Mouse (Mus musculus) CH12.LX (cell line): ENCODE data around the gene Kxd1. TPM values are rescaled to one million over a fixed set of nuclear protein-coding genes. Genes with fewer than 3 reads are reported as not detected.

Source experiments
- DNase-seq: peaks from one replicate; pipeline ENCODE4 v3.0.0-alpha.2; 2013; ENCODE audit errors: extremely low read depth
- H3K27ac ChIP-seq: 2 replicates; pipeline ENCODE4 v1.5.1; 2012; ENCODE audit warnings: low read depth, mild to moderate bottlenecking, control low read depth, moderate library complexity; ENCODE audit not compliant: insufficient read depth
- H3K27me3 ChIP-seq: replicated peaks from 2 replicates; pipeline ENCODE3; 2012; ENCODE audit warnings: inconsistent platforms
- H3K36me3 ChIP-seq, 2 experiments: replicated peaks in 1 of 2; 2 replicates each; pipeline versions ENCODE3 to v1.6.1; 2012; ENCODE audit warnings: inconsistent platforms in 1 of 2, low read length in 1 of 2, mild to moderate bottlenecking in 1 of 2, mixed read lengths in 1 of 2, moderate library complexity in 1 of 2; ENCODE audit not compliant: control insufficient read depth in 1 of 2, insufficient read depth in 1 of 2
- H3K4me1 ChIP-seq, 2 experiments: 2 replicates each; pipeline ENCODE4 v1.6.1; 2012; ENCODE audit warnings: inconsistent platforms in 1 of 2, moderate library complexity in 1 of 2; ENCODE audit not compliant: insufficient read depth in 2 of 2, control insufficient read depth in 1 of 2
- H3K4me2 ChIP-seq: 2 replicates; pipeline ENCODE4 v1.6.1; 2012; ENCODE audit warnings: low read depth, mild to moderate bottlenecking, control low read depth; ENCODE audit not compliant: poor library complexity, insufficient read depth, severe bottlenecking
- H3K4me3 ChIP-seq, 3 experiments: fragments of 150-350 bp in 1 of 3; sonication (generic) in 1 of 3; replicated peaks in 1 of 3; 2 replicates each; pipeline versions ENCODE3 to v1.5.1; 2011 to 2012; ENCODE audit warnings: low read depth in 2 of 3, low read length in 2 of 3, mild to moderate bottlenecking in 2 of 3, moderate library complexity in 2 of 3, control low read depth in 1 of 3, improper control_type of control experiment in 1 of 3, inconsistent platforms in 1 of 3, mixed read lengths in 1 of 3; ENCODE audit not compliant: poor library complexity in 1 of 3
- H3K79me2 ChIP-seq: replicated peaks from 2 replicates; pipeline ENCODE4 v1.6.1; 2012; ENCODE audit warnings: mild to moderate bottlenecking, moderate library complexity; ENCODE audit not compliant: control insufficient read depth, poor library complexity, insufficient read depth, severe bottlenecking; ENCODE audit errors: extremely low read depth
- H3K9ac ChIP-seq: 2 replicates; pipeline ENCODE4 v1.6.1; 2012; ENCODE audit warnings: low read depth, mild to moderate bottlenecking, control low read depth, moderate library complexity; ENCODE audit not compliant: insufficient read depth
- H3K9me3 ChIP-seq: replicated peaks from 2 replicates; pipeline ENCODE3; 2012; ENCODE audit warnings: low read length, inconsistent platforms, mixed read lengths
- CHD1 ChIP-seq: IDR thresholded peaks from 2 replicates; pipeline ENCODE4 v1.6.1; 2012; ENCODE audit warnings: low read depth, low read length, improper control_type of control experiment, inconsistent platforms
- CTCF ChIP-seq, 2 experiments: IDR thresholded peaks in 1 of 2; conservative IDR thresholded peaks in 1 of 2; 2 replicates each; pipeline ENCODE4 v1.5.1; 2011 to 2012; ENCODE audit warnings: low read depth in 2 of 2, low read length in 2 of 2, improper control_type of control experiment in 1 of 2, inconsistent platforms in 1 of 2, mild to moderate bottlenecking in 1 of 2, moderate library complexity in 1 of 2
- E2F4 ChIP-seq: IDR thresholded peaks from 2 replicates; pipeline ENCODE4 v1.6.1; 2011; ENCODE audit warnings: low read depth, low read length, improper control_type of control experiment; ENCODE audit not compliant: insufficient replicate concordance
- ELF1 ChIP-seq: IDR thresholded peaks from 2 replicates; pipeline ENCODE4 v1.6.1; 2014; ENCODE audit warnings: low read depth, mild to moderate bottlenecking, inconsistent platforms, low read length, improper control_type of control experiment
- GABPA ChIP-seq: IDR thresholded peaks from 2 replicates; pipeline ENCODE4 v1.6.1; 2012; ENCODE audit warnings: low read depth, low read length, improper control_type of control experiment, inconsistent platforms; ENCODE audit not compliant: insufficient replicate concordance
- IRF4 ChIP-seq: IDR thresholded peaks from 2 replicates; pipeline ENCODE4 v1.6.1; 2014; ENCODE audit warnings: low read depth, mild to moderate bottlenecking, inconsistent platforms, low read length, improper control_type of control experiment
- JUND ChIP-seq: conservative IDR thresholded peaks from 2 replicates; pipeline ENCODE4 v1.6.1; 2011; ENCODE audit warnings: low read depth, low read length, improper control_type of control experiment
- KAT2A ChIP-seq: IDR thresholded peaks from 2 replicates; pipeline ENCODE4 v1.6.1; 2012; ENCODE audit warnings: low read length, improper control_type of control experiment, inconsistent platforms; ENCODE audit not compliant: insufficient replicate concordance
- MAZ ChIP-seq: IDR thresholded peaks from 2 replicates; pipeline ENCODE4 v1.6.1; 2012; ENCODE audit warnings: low read depth, mild to moderate bottlenecking, inconsistent platforms, low read length, improper control_type of control experiment, moderate library complexity
- NRF1 ChIP-seq: IDR thresholded peaks from 2 replicates; pipeline ENCODE4 v1.6.1; 2014; ENCODE audit warnings: low read depth, mild to moderate bottlenecking, inconsistent platforms, low read length, improper control_type of control experiment, moderate library complexity
- PAX5 ChIP-seq: IDR thresholded peaks from 2 replicates; pipeline ENCODE4 v1.6.1; 2012; ENCODE audit warnings: low read length, inconsistent platforms, mixed read lengths
- POLR2AphosphoS2 ChIP-seq: IDR thresholded peaks from 2 replicates; pipeline ENCODE4 v1.6.1; 2011; ENCODE audit warnings: low read depth, low read length, improper control_type of control experiment
- RAD21 ChIP-seq: IDR thresholded peaks from 2 replicates; pipeline ENCODE4 v1.6.1; 2011; ENCODE audit warnings: low read depth, mild to moderate bottlenecking, low read length, improper control_type of control experiment, moderate library complexity
- SMC3 ChIP-seq: IDR thresholded peaks from 2 replicates; pipeline ENCODE4 v1.6.1; 2011; ENCODE audit warnings: low read depth, low read length, improper control_type of control experiment
- USF1 ChIP-seq: IDR thresholded peaks from 2 replicates; pipeline ENCODE4 v1.6.1; 2014; ENCODE audit warnings: low read depth, mild to moderate bottlenecking, inconsistent platforms, low read length, improper control_type of control experiment
- USF2 ChIP-seq: conservative IDR thresholded peaks from 2 replicates; pipeline ENCODE4 v1.6.1; 2011; ENCODE audit warnings: low read depth, low read length, improper control_type of control experiment
- ZC3H11A ChIP-seq: IDR thresholded peaks from 2 replicates; pipeline ENCODE4 v1.6.1; 2012; ENCODE audit warnings: low read depth, mild to moderate bottlenecking, inconsistent platforms, low read length, improper control_type of control experiment
- dilution Hi-C: fragments of 300-500 bp; cut with MboI; formaldehyde crosslinking; loops from 2 replicates; pipeline ENCODE4 v1.14.3; 2020; ENCODE audit warnings: low sequenced_read_pairs; ENCODE audit not compliant: extremely low pct_unique_long_range_greater_than_20kb, extremely low pct_ligation_motif_present
- in situ Hi-C: fragments of 300-500 bp; cut with MboI; formaldehyde crosslinking; loops from 3 replicates; pipeline ENCODE4 v1.14.3; 2019; ENCODE audit warnings: low sequenced_read_pairs, low pct_ligation_motif_present, low pct_unique_long_range_greater_than_20kb, mixed read lengths
- polyA plus RNA-seq: library from polyadenylated mRNA; unstranded; fragments of >175 nt; gene quantifications from 2 replicates; pipeline ENCODE4 v1.2.1, GENCODE M21; 2012; ENCODE audit warnings: low read depth; ENCODE audit not compliant: insufficient read length
- total RNA-seq, 2 experiments: library from RNA; depleted of rRNA; stranded (reverse); fragments of 300-350 nt in 1 of 2; fragments of >200 nt in 1 of 2; gene quantifications; 2 replicates each; pipeline ENCODE4 v1.2.3; 2012 to 2014

The Kxd1 gene
- total and polyA plus RNA-seq, 3 experiments, result 56.6 to 68.0 (median 63.4) TPM

DNA sequence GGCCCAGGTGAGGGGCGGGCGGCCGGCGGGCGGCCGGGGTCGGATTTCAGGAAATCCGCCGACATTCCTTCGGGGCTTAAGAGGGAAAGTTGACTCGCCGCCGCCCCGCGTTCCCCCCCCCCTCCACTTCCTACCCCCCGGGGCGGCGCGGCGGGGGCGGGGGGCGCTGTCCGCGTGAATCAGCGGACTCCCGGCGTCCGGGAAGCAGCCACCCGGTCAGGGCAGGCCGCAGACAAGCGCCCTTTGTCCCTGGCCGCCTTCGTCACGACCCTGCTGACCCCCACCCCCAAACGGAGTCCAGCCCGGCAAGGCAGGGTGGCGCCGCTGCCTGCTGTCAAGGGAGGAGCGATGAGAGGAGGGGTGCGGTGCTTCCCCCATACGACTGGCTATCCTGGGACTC lies 38.2 kb downstream of the Kxd1 start:
- in situ Hi-C loops (no loop called here), dilution Hi-C loops (no loop called here)
- Histone ChIP-seq H3K9me3 (no peaks in the 10 kb centered on the region), H3K36me3 (no peaks in the 10 kb centered on the region), H3K9ac (no peak overlapping the region; the same call in 1 of the 2 replicates), H3K27me3 (peaks cover 96% of the 10 kb centered on the region), H3K4me3 (no peak overlapping the region), H3K27ac (no peak overlapping the region), H3K79me2 (no peaks in the 10 kb centered on the region), H3K4me1 (peaks cover 10 to 25% of the 10 kb centered on the region in 2 experiments), H3K4me2 (peak overlapping the region; percentile 26; the same call in 1 of the 2 replicates)
- TF ChIP-seq POLR2AphosphoS2, result no peak
- TF ChIP-seq JUND, result no peak
- no peak for TF ChIP-seq IRF4
- TF ChIP-seq ELF1, result no peak
- TF ChIP-seq RAD21, result no peak
- TF ChIP-seq ZC3H11A, result no peak
- TF ChIP-seq SMC3, result no peak
- TF ChIP-seq CTCF (conservative IDR thresholded peaks at IDR 0.05 in 1 of 2, IDR thresholded peaks at IDR 0.05 in 1 of 2; ENCODE audit: low read depth in 2 of 2, low read length in 2 of 2), result no peak
- TF ChIP-seq GABPA, result no peak
- no peak for TF ChIP-seq MAZ
- no peak for DNase-seq

DNA sequence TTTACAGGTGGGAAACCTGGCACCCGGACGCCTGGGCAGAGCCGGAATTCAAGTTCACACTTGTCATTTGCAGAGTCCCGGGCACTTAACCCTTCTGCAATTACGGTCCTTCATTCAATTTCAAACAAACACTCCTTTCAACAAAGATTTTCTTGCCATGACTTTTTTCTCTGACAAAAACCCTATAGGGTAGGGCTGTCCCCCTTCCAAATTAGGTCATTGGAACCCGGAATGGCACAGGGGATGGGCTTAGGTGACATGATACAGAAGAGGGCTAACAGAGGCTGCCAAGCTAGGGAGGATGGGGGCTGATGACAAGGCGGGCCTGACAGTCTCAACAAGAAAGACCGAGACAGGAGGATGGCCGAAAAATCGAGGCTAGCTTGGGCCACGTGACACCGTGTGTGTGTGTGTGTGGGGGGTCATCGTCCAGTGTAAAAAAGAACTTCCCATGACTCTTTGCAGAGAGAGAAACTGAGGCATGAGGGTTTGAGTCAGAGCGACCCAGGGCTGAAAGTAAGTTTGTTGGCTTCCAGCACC lies 38.8 kb downstream of the Kxd1 start:
- H3K27me3 ChIP-seq, result peaks cover 97% of the 10 kb centered on the region
- H3K4me2 ChIP-seq, result peak overlapping the region; percentile 26
- no peaks in the 10 kb centered on the region for H3K9me3 ChIP-seq
- no peak overlapping the region; the same call in 1 of the 2 replicates for H3K9ac ChIP-seq
- in situ Hi-C loops (no loop called here), dilution Hi-C loops (no loop called here)
- no peaks in the 10 kb centered on the region for H3K36me3 ChIP-seq
- peaks cover 10 to 25% of the 10 kb centered on the region in 2 experiments for H3K4me1 ChIP-seq
- DNase-seq, result no peak
- H3K27ac ChIP-seq, result no peak overlapping the region
- no peaks in the 10 kb centered on the region for H3K79me2 ChIP-seq
- TF ChIP-seq NRF1 (no peak), PAX5 (no peak), USF2 (0 out of 2 replicates have a peak, but pooled peaks have one; percentile 10), IRF4 (no peak), SMC3 (no peak), E2F4 (no peak), CHD1 (no peak), KAT2A (no peak), USF1 (peak; percentile 38; the same call in 1 of the 2 replicates)
- H3K4me3 ChIP-seq, result no peak overlapping the region
